Mouse (Mus musculus): ENCODE measurements around the gene Rasgef1b.

Rasgef1b gene

GRCm38 (mm10) chr5:99541321-99541895 lies 187.5 kb downstream of the Rasgef1b start:
- DNase-seq (ENCODE audit: low spot score), result no peak

- no peak for DNase-seq (ENCODE audit: low spot score)
These were observed 195.4 kb downstream of the Rasgef1b start for GRCm38 (mm10) chr5:99533416-99533815.

GRCm38 (mm10) chr5:99526797-99527201 lies 202.1 kb downstream of the Rasgef1b start:
- peak; percentile 18 for DNase-seq (ENCODE audit: low spot score)

GRCm38 (mm10) chr5:99525649-99526048 lies 203.2 kb downstream of the Rasgef1b start:
- no peak for DNase-seq (ENCODE audit: low spot score)

- peak; percentile 12 for DNase-seq (ENCODE audit: low spot score)
These were observed 206.1 kb downstream of the Rasgef1b start for GRCm38 (mm10) chr5:99522571-99523269.

- no peak for DNase-seq (ENCODE audit: low spot score)
These were observed 207.5 kb downstream of the Rasgef1b start for GRCm38 (mm10) chr5:99521411-99521810.

GRCm38 (mm10) chr5:99519556-99519955 lies 209.3 kb downstream of the Rasgef1b start:
- no peak for DNase-seq (ENCODE audit: low spot score)

- no peak for DNase-seq (ENCODE audit: low spot score)
These were observed 209.8 kb downstream of the Rasgef1b start for GRCm38 (mm10) chr5:99519023-99519422.

- DNase-seq (ENCODE audit: low spot score), result no peak
These were observed 212.7 kb downstream of the Rasgef1b start for GRCm38 (mm10) chr5:99516207-99516606.

- DNase-seq (ENCODE audit: low spot score), result no peak
These were observed 213.1 kb downstream of the Rasgef1b start for GRCm38 (mm10) chr5:99515764-99516163.

- no peak for DNase-seq (ENCODE audit: low spot score)
These were observed 215.5 kb downstream of the Rasgef1b start for GRCm38 (mm10) chr5:99513209-99513880.

- DNase-seq (ENCODE audit: low spot score), result no peak
These were observed 217.8 kb downstream of the Rasgef1b start for GRCm38 (mm10) chr5:99511081-99511480.

- DNase-seq (ENCODE audit: low spot score), result no peak
These were observed 222.8 kb downstream of the Rasgef1b start for GRCm38 (mm10) chr5:99506109-99506508.

- DNase-seq (ENCODE audit: low spot score), result peak; percentile 12
These were observed 224.5 kb downstream of the Rasgef1b start for GRCm38 (mm10) chr5:99504349-99504830.

GRCm38 (mm10) chr5:99502681-99503080 lies 226.2 kb downstream of the Rasgef1b start:
- DNase-seq (ENCODE audit: low spot score), result no peak

GRCm38 (mm10) chr5:99499404-99500089 lies 229.3 kb downstream of the Rasgef1b start:
- no peak for DNase-seq (ENCODE audit: low spot score)

- DNase-seq (ENCODE audit: low spot score), result peak; percentile 20
These were observed 231.0 kb downstream of the Rasgef1b start for GRCm38 (mm10) chr5:99497856-99498255.

GRCm38 (mm10) chr5:99496931-99497782 lies 231.7 kb downstream of the Rasgef1b start:
- peak; percentile 14 for DNase-seq (ENCODE audit: low spot score)

GRCm38 (mm10) chr5:99496157-99496453 lies 232.8 kb downstream of the Rasgef1b start:
- no peak for DNase-seq (ENCODE audit: low spot score)

GRCm38 (mm10) chr5:99495354-99496156 lies 233.3 kb downstream of the Rasgef1b start:
- DNase-seq (ENCODE audit: low spot score), result no peak

- DNase-seq (ENCODE audit: low spot score), result no peak
These were observed 235.0 kb downstream of the Rasgef1b start for GRCm38 (mm10) chr5:99493861-99494260.
